Mouse (Mus musculus): ENCODE measurements around the gene Dlx2. TPM values are rescaled to one million over a fixed set of nuclear protein-coding genes. Genes with fewer than 3 reads are reported as not detected.
A peak's percentile ranks its signal among the peaks of the same experiment; 100 is the strongest.

Gene Dlx2
- polyA plus RNA-seq, 1 experiment from 2014 or later: 4.9 TPM

DNA sequence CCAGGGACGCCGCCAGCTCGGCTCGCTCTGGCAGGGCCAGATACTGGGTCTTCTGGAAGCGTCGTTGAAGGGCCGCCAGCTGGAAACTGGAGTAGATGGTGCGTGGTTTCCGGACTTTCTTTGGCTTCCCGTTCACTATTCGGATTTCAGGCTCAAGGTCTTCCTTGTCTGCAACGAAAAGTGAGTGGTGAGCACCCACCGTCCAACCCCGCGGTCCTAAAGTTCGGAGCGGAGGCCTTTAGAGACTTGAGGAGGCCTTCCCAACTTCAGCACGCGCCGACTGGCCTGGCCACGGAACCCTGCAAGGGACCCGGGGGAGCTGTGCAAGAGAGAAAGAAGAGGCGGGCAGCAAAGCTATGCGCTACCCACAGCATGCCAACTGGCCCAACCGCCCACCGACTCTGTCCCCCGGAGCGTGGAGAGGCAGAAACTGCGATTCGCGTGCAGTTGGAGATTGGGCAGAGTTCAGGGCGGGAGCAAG lies 1.1 kb downstream of the Dlx2 start:
- no peaks in the 10 kb centered on the region for H3K9me3 ChIP-seq (replicated peaks)
- peak overlapping the region; percentile 70 for H3K27ac ChIP-seq
- WGBS: under 1% methylated on average over 32 of the region's 32 CpGs
- no peaks in the 10 kb centered on the region for H3K36me3 ChIP-seq
- H3K27me3 ChIP-seq (ENCODE audit: low read depth, poor library complexity, severe bottlenecking): peaks cover 94% of the 10 kb centered on the region
- DNase-seq (ENCODE audit: low spot score): no peak
- peak overlapping the region; percentile 68 for H3K4me3 ChIP-seq
- peaks cover 67% of the 10 kb centered on the region for H3K4me1 ChIP-seq

DNA sequence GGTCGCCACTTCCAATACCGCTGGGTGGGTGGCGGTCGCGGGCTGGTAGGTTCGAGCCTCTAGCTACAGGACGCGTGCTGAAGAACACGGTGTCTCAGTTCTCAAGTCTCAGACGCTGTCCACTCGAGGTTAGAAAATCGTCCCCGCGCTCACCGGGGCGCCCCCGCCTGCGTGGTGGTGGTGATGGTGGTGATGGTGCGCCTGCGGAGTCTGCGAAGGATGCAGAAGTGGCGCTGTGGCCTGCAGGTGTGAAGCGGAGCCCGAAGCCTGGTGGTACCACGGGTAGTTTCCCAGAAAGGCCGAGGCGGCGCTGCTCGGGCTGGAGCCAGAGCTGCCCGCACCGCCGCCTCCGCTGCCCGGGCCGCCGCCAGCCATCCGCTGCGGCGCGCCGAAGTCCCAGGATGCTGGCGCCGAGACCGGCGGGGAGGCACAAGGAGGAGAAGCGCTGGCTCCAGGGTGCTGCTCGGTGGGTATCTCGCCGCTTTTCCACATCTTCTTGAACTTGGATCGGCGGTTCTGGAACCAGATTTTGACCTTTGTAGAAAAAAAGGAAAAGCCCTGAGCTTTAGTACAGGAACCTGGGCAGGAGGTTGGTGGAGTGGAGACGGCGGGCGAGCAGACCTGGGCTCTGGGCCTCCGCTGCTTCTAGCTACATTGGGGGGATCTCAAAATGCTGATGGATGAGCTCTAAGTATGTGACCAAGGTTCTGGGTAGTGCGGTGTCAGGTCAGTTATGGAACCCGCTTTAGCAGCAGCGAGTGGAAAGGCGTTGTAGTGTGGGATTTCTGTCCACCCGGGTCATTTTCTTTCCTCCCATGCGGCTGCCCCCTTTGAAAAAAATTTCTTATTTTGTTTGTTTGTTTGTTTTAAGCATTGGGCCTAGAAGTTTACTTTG lies 1.9 kb downstream of the Dlx2 start:
- Histone ChIP-seq H3K27ac (peak overlapping the region; percentile 26; the same call in 1 of the 2 replicates), H3K27me3 (ENCODE audit: low read depth, poor library complexity, severe bottlenecking) (peaks cover 94% of the 10 kb centered on the region), H3K36me3 (no peaks in the 10 kb centered on the region), H3K9me3 (replicated peaks) (no peaks in the 10 kb centered on the region), H3K4me3 (peak overlapping the region; percentile 40), H3K4me1 (peaks cover 75% of the 10 kb centered on the region)
- under 1% methylated on average over 61 of the region's 61 CpGs for WGBS
- DNase-seq (ENCODE audit: low spot score): peak; percentile 78

DNA sequence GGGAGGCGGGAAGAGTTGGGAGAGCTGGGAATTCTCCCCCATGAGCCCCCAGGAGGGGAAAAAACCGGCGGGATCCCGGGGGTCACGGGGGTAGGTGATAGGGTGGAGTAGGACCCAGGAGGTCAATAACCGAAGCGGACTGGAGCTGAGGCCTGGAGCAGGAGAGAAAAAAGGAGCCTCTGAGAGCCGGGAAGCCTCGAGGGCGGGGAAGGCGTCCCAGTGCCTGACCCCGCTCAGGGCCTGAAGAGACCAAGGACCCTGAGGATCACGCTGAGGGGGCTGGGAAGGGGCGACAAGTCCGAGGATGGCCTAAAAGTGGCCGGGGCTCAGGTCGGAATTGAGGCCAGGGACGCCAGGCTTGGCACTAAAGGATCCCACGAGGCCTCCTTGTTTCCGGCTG lies 2.6 kb downstream of the Dlx2 start:
- Histone ChIP-seq H3K4me1 (peaks cover 81% of the 10 kb centered on the region), H3K9me3 (replicated peaks) (no peaks in the 10 kb centered on the region), H3K27ac (0 out of 2 replicates have a peak overlapping the region, but pooled peaks have one; percentile 26), H3K4me3 (peak overlapping the region; percentile 40), H3K27me3 (ENCODE audit: low read depth, poor library complexity, severe bottlenecking) (peaks cover 94% of the 10 kb centered on the region), H3K36me3 (no peaks in the 10 kb centered on the region)
- 2% methylated on average over 20 of the region's 20 CpGs for WGBS
- no peak for DNase-seq (ENCODE audit: low spot score)

DNA sequence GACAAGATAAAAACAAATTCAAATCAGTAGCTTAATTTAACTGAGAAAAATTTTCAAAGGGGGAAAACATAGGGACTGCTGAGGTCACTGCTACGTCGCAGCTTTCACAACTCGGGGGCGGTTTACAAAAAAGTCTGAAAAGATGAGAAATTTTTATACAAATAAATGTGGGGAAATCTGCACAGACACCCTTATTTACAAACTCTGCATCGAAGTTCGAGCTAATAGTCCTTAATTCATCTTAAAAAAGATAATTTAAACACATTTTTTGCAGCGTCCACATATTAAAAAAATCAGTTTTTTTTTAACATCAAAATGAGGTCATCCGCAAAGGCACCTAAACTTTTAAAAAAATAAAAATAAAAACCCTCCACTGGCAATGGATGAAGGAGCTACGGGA lies 3.0 kb downstream of the Dlx2 start:
- peak overlapping the region; percentile 40 for H3K4me3 ChIP-seq
- H3K9me3 ChIP-seq (replicated peaks): no peaks in the 10 kb centered on the region
- DNase-seq (ENCODE audit: low spot score): no peak
- 0 out of 2 replicates have a peak overlapping the region, but pooled peaks have one; percentile 26 for H3K27ac ChIP-seq
- H3K36me3 ChIP-seq: no peaks in the 10 kb centered on the region
- WGBS: under 1% methylated on average over 9 of the region's 9 CpGs
- peaks cover 94% of the 10 kb centered on the region for H3K27me3 ChIP-seq (ENCODE audit: low read depth, poor library complexity, severe bottlenecking)
- H3K4me1 ChIP-seq: peaks cover 83% of the 10 kb centered on the region

DNA sequence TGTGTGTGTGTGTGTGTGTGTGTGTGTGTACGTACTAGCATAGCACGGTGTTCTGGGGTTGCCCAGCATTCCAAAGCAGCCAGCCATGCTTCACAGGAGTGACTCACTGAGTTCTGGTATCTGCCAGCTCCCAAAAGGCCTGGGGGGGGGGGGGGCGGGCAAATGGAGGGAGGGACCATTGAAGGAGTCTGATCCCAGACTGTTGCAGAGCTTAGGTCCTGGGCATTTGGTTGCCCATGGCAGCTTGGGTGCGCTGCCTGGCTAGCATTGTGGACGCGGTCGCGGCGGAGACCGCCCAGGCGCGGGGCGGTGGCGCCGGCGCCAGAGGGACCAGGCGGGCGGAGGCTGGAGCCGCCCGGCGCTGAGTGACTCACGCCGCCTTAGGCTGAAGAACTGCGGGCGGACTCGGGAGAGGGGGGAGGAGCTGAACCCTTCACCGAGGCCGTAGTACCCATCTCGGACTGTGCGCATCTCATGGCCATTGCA lies 3.7 kb downstream of the Dlx2 start:
- WGBS: 1% methylated on average over 30 of the region's 30 CpGs
- 0 out of 2 replicates have a peak overlapping the region, but pooled peaks have one; percentile 15 for H3K27ac ChIP-seq
- H3K4me1 ChIP-seq: peaks cover 81% of the 10 kb centered on the region
- H3K36me3 ChIP-seq: no peaks in the 10 kb centered on the region
- peaks cover 95% of the 10 kb centered on the region for H3K27me3 ChIP-seq (ENCODE audit: low read depth, poor library complexity, severe bottlenecking)
- peak overlapping the region; percentile 34 for H3K4me3 ChIP-seq
- DNase-seq (ENCODE audit: low spot score): peak; percentile 75
- H3K9me3 ChIP-seq (replicated peaks): no peaks in the 10 kb centered on the region

DNA sequence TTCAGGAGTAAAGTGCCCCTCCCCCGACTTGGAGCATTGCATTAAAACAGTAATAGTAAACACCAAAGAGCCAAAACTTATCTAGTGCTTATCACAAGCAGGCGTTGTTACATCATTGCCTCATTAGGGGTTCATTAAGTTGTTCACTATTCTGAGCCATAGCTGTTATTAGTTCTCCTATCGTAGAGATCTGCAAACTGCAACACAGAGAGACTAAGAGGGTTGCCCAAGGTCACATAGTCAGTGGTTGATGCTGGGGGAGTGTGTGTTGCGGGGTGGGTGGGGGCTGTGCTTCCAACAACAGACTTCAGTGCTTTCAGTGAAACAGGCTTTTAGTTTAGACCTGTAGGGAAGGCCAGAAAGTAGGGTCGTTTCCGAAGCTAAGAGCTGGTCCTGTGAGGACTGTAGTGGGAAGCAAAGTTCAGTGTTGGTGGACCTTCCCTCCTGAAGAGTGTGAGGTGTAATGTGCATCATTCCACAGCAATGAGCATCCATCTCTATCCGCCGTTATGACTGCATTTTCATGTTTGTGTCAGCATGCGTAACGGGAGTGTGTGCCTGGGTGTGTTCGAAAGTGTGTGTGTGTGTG lies 4.2 kb downstream of the Dlx2 start:
- Histone ChIP-seq H3K4me3 (no peak overlapping the region; the same call in 1 of the 2 replicates), H3K36me3 (no peaks in the 10 kb centered on the region), H3K4me1 (peaks cover 81% of the 10 kb centered on the region), H3K9me3 (replicated peaks) (no peaks in the 10 kb centered on the region), H3K27ac (no peak overlapping the region), H3K27me3 (ENCODE audit: low read depth, poor library complexity, severe bottlenecking) (peaks cover 100% of the 10 kb centered on the region)
- peak; percentile 61 for DNase-seq (ENCODE audit: low spot score)
- 2% methylated on average over 11 of the region's 11 CpGs for WGBS

DNA sequence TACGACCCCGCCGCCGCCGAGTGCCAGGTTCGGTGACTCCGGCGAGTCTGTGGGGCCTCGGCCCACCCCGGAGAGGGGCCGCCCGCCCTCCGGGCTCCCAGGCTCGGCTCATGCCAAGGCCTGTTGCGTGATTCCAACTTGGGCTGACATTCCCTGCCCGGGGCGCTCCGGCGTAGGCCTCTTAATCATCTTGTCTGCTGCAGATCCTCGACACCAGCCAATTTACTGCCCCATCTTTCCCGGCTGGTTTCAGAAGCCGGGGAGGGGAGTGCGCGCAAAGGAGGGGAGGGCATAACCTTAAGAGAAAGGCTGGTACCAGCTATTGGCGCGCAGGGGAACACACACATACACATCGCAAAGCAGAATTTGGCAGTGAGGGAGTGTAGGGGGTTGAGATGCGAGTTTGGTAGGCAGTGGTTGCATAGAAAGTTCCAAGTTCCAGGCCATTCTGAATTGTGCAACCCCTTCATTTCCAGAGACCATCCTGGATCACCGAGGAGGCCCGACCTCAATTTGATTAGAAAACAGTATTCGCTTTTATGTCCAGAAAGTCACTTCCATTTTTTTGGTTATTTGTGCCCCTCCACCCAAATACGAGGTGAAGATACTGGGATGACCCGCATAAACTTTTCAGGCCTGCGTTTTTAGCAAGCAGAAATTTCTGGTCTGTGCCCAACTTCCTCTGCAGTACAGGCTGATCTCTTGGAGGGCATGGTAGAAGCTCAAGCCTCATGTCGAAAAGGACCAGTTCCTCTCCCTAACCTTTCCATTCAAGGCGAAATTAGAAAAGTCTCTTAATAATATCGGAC lies 4.9 kb downstream of the Dlx2 start:
- no peak for DNase-seq (ENCODE audit: low spot score)
- H3K27ac ChIP-seq: peak overlapping the region; percentile 67
- peaks cover 77% of the 10 kb centered on the region for H3K4me1 ChIP-seq
- WGBS: under 1% methylated on average over 37 of the region's 37 CpGs
- H3K4me3 ChIP-seq: peak overlapping the region; percentile 39
- no peaks in the 10 kb centered on the region for H3K9me3 ChIP-seq (replicated peaks)
- no peaks in the 10 kb centered on the region for H3K36me3 ChIP-seq
- peaks cover 100% of the 10 kb centered on the region for H3K27me3 ChIP-seq (ENCODE audit: low read depth, poor library complexity, severe bottlenecking)

DNA sequence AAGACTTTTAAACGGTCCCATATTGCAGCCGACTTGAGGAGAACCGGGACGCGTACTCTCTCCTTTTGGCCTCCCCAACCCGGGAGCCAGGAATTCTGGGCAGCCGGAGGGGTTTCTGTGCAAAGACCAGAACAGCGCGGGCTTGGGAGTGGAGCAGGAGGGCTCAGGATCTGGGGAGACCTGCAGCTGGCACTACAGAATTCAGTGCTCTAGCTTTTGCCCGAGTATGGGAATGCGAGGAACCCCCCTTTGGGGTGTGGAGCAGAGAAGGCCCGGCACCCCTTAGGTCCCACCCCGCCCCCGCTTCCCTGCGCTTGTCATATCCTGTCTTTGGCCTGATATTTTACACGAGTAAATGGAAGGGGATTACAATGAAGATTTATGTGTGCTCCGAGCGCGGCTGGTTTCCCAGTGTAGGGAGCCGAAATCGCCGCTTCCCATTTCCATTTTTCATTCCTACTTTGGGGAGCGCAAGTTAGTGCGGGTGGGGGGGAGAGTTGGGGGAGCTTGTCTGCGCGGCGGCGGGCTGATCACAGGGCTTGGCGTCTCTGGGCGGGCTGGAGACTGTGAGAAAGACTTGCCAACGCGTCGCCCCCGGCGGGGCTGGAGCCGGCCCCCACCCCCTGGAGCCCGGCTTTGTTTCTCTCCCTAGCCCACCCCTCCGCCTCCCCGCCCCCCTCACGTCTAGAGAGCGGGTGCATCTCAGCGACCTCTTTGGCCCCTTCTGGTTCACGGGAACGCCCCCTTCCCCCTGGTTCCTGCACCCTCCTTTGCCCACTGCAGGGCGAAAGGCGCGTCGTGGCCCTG lies 5.7 kb downstream of the Dlx2 start:
- under 1% methylated on average over 47 of the region's 48 CpGs for WGBS
- peak; percentile 76 for DNase-seq (ENCODE audit: low spot score)
- peak overlapping the region; percentile 39 for H3K4me3 ChIP-seq
- H3K36me3 ChIP-seq: no peaks in the 10 kb centered on the region
- no peaks in the 10 kb centered on the region for H3K9me3 ChIP-seq (replicated peaks)
- peak overlapping the region; percentile 67 for H3K27ac ChIP-seq
- H3K27me3 ChIP-seq (ENCODE audit: low read depth, poor library complexity, severe bottlenecking): peaks cover 100% of the 10 kb centered on the region
- peaks cover 69% of the 10 kb centered on the region for H3K4me1 ChIP-seq

DNA sequence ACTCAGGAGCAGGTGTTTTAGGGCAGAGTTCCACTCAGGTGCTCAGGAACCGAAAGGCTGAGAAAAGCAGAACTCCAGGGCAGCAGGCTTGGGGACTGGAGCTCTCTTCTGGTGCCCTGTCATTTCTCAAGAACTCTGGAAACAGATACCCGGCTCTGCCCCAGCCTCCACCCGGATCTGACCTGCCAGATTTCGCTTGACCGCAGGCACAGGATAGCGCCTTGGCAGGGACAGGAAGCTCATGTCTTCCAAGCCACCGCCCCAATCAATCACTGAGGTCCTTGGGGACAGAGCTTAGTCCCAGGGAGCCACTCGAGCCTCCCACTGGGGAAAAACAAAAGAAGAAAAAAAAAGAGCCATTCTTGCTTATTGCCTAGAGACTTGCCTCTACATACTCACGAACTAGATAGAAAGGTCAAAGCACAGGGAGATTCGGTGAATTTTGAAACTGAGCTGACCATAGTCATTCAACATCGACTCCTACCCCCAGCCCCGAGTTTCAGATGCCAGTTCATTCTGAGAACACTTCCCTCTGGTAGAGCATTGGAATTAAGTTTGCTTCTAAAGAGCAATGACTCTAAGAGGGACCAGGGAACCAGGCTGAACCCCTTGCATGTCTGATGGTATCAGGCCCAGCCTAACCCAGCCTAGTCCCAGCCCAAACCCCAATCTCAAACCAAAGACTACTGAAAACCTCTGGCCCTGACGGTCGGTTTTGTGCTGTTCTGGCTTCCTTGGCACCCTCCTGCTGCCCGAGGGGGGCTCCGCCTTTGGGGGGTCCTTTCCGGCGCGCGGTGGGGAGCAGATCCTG lies 12.1 kb downstream of the Dlx2 start:
- no peaks in the 10 kb centered on the region for H3K36me3 ChIP-seq
- H3K4me1 ChIP-seq: peaks cover 41% of the 10 kb centered on the region
- H3K27me3 ChIP-seq (ENCODE audit: low read depth, poor library complexity, severe bottlenecking): peaks cover 100% of the 10 kb centered on the region
- H3K27ac ChIP-seq: no peak overlapping the region
- WGBS: under 1% methylated on average over 20 of the region's 20 CpGs
- peak; percentile 54 for DNase-seq (ENCODE audit: low spot score)
- H3K4me3 ChIP-seq: no peak overlapping the region
- no peaks in the 10 kb centered on the region for H3K9me3 ChIP-seq (replicated peaks)

DNA sequence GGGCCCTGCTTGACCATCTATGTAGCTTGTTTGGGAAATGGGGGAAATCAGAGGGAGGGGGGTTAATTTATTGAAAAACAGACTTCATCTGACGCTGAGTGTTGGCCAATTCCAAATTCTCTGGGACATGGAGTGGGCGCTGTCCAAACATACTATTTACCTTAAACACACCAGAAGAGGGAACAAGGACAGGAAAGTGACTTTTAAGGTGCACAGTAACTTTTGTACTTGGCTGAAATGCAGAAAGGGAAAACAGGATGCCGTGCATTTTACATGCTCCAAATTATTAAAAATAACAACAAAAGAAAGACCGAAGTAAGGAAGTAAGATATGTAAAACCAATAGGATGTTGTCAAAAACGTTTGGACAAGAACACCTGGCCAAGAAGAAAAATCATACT lies 13.5 kb downstream of the Dlx2 start:
- 7% methylated on average over 5 of the region's 5 CpGs for WGBS
- Histone ChIP-seq H3K9me3 (replicated peaks) (no peaks in the 10 kb centered on the region), H3K36me3 (no peaks in the 10 kb centered on the region), H3K27me3 (ENCODE audit: low read depth, poor library complexity, severe bottlenecking) (peaks cover 100% of the 10 kb centered on the region), H3K27ac (no peak overlapping the region), H3K4me1 (peaks cover 40% of the 10 kb centered on the region), H3K4me3 (no peak overlapping the region)
- no peak for DNase-seq (ENCODE audit: low spot score)
